Mouse (Mus musculus): ENCODE measurements around the gene Vmn2r49.
"Not testable (repeated sequence)": the region's sequence is repeated elsewhere in the genome, so short reads cannot be mapped to it uniquely, and the experiment has no call there.

Gene Vmn2r49

DNA sequence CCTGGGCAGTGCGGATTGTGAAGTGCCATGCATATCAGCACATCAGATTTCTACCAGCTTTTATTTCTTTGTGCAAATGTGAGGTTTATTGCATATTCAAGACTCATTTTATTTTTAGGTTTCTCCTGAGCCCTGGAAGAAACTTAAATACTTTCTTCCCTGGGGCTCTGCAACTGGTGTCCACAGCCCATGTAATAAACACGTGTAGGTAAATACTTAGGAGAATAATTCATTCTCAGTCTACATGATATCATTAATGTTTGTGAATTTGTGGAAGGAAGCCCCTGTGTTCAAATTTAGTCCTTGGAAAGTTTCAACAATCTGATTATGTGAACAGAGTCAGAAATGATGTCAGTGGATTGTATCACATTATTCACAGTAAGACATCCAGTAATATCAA is at the start of gene Vmn2r49:
Vmn2r49 (minus strand) TSS at position 101 of the 400 bp plus-strand sequence.
- DNase-seq, result not testable (repeated sequence)

GRCm38 (mm10) chr7:9953485-9953884 is 38.6 kb downstream of the Vmn2r49 start, which contains the start of gene Vmn2r48:
Gene Vmn2r48, minus strand, starts transcription at chr7:9953585.
- DNase-seq, result not testable (repeated sequence)

Data from thymus, postnatal 36 days (tissue).